Mouse (Mus musculus): ENCODE results near the gene Ciz1. TPM values are rescaled to one million over a fixed set of nuclear protein-coding genes. Genes with fewer than 3 reads are reported as not detected.
A peak's percentile ranks its signal among the peaks of the same experiment; 100 is the strongest.

Gene Ciz1
- polyA plus RNA-seq, 1 experiment from 2014 or later = 57.0 TPM

- no peak overlapping the region for H3K27ac ChIP-seq (ENCODE audit: low read depth, low read length)
- H3K36me3 ChIP-seq (ENCODE audit: control insufficient read depth, insufficient read depth, low read length) = peaks cover 2% of the 10 kb centered on the region; the same call in 1 of the 2 replicates
- no peaks in the 10 kb centered on the region for H3K9me3 ChIP-seq (ENCODE audit: control insufficient read depth, low read length)
- H3K9ac ChIP-seq (ENCODE audit: low read length) = no peak overlapping the region
- H3K4me1 ChIP-seq (ENCODE audit: control insufficient read depth, insufficient read depth, low read length) = no peaks in the 10 kb centered on the region
- 83% methylated on average over 7 of the region's 7 CpGs for WGBS
- no peaks in the 10 kb centered on the region for H3K27me3 ChIP-seq (ENCODE audit: control insufficient read depth, insufficient read depth, low read length)
- no peak overlapping the region for H3K4me3 ChIP-seq (ENCODE audit: low read depth, low read length)
- H3K4me2 ChIP-seq (ENCODE audit: low read depth) = no peak overlapping the region
- no peak for ATAC-seq (ENCODE audit: insufficient read depth, low FRiP score, low TSS enrichment)
- no peak for DNase-seq (ENCODE audit: low spot score)
Observed at GRCm38 (mm10) chr2:32407144-32407824, 55.2 kb downstream of the Ciz1 start.

DNA sequence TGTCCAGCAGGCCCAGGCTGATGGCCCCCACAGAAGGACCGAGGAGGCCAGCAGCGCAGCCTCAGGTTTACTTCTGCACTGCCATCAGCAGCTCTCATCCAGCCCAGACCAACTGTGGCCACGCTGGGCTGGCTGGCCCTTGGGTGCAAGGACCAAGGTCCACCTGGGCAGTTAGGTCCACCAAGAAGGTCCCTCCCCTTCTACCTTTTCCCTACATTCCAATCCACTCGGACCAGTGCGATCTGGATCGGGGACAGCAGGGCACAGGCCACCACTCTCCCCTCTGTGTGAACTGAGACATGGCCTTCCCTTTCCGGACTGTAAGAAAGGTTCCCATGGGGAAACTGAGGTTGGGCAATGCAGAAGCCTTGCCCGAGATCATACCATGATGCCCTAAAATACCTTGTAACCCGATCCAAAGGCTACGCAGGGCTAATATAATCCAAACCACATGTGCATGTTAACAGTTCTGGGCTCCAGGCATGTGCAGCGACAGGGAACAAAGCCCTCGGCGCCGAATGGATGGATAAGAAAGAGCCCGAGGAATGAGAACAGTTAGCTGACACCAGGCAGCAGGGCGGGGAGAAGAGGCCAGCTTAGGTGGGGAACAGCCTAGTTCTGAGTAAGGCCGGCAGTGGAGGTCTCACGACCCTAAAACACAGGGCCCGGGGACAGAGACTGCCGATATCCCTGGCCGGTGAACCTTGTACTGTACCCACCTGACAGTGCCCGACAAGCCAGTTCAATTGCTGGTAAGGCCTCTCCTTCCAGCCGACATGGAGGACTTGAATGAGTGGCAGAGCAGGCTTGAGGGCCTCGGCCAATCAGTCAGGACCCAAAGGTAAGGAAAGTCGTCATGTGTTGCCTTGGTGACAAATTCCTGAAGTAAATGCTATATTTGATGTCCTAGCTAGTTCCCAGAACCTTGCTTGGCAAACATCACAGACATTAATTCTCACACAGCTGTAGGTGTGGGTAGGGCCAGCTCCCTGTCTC, 56.6 kb downstream of the Ciz1 start:
- peak; percentile 40 for DNase-seq (ENCODE audit: low spot score)
- Histone ChIP-seq H3K4me3 (ENCODE audit: low read depth, low read length) (no peak overlapping the region), H3K9ac (ENCODE audit: low read length) (no peak overlapping the region), H3K4me1 (ENCODE audit: control insufficient read depth, insufficient read depth, low read length) (no peaks in the 10 kb centered on the region), H3K27me3 (ENCODE audit: control insufficient read depth, insufficient read depth, low read length) (no peaks in the 10 kb centered on the region), H3K4me2 (ENCODE audit: low read depth) (no peak overlapping the region), H3K36me3 (ENCODE audit: control insufficient read depth, insufficient read depth, low read length) (no peaks in the 10 kb centered on the region), H3K9me3 (ENCODE audit: control insufficient read depth, low read length) (no peaks in the 10 kb centered on the region), H3K27ac (ENCODE audit: low read depth, low read length) (no peak overlapping the region)
- 68% methylated on average over 25 of the region's 25 CpGs for WGBS
- ATAC-seq (ENCODE audit: insufficient read depth, low FRiP score, low TSS enrichment) = no peak

DNA sequence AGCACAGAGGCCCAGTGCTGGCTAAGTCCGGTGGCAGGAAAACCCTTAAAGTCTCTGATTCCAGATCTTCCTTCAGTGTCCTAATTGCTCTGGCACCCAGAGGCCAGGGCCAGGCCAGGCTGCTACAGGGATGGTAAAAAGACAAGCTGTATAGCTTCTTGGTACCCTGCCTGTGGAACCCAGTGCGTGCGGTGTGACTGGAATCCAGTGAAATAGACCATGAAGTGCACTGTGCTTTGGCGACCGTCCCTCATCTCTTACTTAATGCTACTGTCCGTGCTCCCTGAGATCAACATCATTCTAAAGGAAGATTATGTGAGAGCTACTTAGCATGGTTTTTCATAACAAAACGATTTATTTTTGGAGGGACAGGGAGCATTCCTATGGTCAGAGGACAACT, 59.3 kb downstream of the Ciz1 start:
- H3K27ac ChIP-seq (ENCODE audit: low read depth, low read length) = no peak overlapping the region
- no peak overlapping the region for H3K4me3 ChIP-seq (ENCODE audit: low read depth, low read length)
- H3K9me3 ChIP-seq (ENCODE audit: control insufficient read depth, low read length) = no peaks in the 10 kb centered on the region
- H3K27me3 ChIP-seq (ENCODE audit: control insufficient read depth, insufficient read depth, low read length) = no peaks in the 10 kb centered on the region
- no peak for ATAC-seq (ENCODE audit: insufficient read depth, low FRiP score, low TSS enrichment)
- no peak overlapping the region for H3K4me2 ChIP-seq (ENCODE audit: low read depth)
- H3K36me3 ChIP-seq (ENCODE audit: control insufficient read depth, insufficient read depth, low read length) = peaks cover 19% of the 10 kb centered on the region
- DNase-seq (ENCODE audit: low spot score) = no peak
- 89% methylated on average over 7 of the region's 7 CpGs for WGBS
- H3K9ac ChIP-seq (ENCODE audit: low read length) = no peak overlapping the region
- no peaks in the 10 kb centered on the region for H3K4me1 ChIP-seq (ENCODE audit: control insufficient read depth, insufficient read depth, low read length)

DNA sequence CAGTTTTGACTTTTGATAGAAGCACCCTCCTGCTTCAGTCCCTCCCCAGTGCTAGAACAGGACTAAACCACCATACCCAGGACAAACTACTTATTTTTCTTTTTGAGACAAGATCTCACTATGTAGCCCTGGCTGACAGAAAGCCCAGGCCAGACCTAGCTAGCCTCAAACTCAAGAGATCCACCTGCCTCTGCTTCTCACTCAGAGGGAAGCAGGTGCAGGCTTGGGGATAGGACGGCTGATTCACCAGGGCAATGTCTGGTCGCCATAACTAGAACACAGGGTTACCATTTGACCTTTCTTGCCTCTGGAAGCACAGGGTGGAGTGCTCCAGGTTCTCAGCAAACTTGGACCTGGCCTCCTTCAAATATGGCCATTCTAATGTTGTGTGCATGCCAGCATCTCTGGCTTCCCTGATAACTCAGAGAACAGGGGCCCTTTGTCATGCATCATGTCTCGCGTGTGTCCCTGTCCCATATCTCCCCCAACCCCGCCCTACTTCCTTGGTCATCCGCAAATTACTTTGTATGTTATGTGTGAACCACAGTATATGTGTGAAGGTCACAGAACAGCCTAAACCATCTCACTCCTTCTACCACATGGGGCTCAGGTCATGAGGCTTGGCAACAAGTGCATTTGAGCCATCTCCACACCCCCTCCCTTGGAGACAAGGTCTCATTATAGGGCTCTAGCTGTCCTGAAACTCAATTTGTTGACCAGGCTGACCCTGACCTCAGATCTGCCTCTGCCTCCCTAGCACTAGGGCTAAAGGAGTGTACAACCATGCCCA, 60.8 kb downstream of the Ciz1 start:
- no peak overlapping the region for H3K27ac ChIP-seq (ENCODE audit: low read depth, low read length)
- ATAC-seq (ENCODE audit: insufficient read depth, low FRiP score, low TSS enrichment) (no peak), DNase-seq (ENCODE audit: low spot score) (no peak)
- no peak overlapping the region for H3K4me3 ChIP-seq (ENCODE audit: low read depth, low read length)
- WGBS = 89% methylated on average over 6 of the region's 6 CpGs
- H3K9ac ChIP-seq (ENCODE audit: low read length) = no peak overlapping the region
- H3K36me3 ChIP-seq (ENCODE audit: control insufficient read depth, insufficient read depth, low read length) = peaks cover 28% of the 10 kb centered on the region
- H3K9me3 ChIP-seq (ENCODE audit: control insufficient read depth, low read length) = no peaks in the 10 kb centered on the region
- no peaks in the 10 kb centered on the region for H3K4me1 ChIP-seq (ENCODE audit: control insufficient read depth, insufficient read depth, low read length)
- H3K4me2 ChIP-seq (ENCODE audit: low read depth) = no peak overlapping the region
- H3K27me3 ChIP-seq (ENCODE audit: control insufficient read depth, insufficient read depth, low read length) = no peaks in the 10 kb centered on the region

DNA sequence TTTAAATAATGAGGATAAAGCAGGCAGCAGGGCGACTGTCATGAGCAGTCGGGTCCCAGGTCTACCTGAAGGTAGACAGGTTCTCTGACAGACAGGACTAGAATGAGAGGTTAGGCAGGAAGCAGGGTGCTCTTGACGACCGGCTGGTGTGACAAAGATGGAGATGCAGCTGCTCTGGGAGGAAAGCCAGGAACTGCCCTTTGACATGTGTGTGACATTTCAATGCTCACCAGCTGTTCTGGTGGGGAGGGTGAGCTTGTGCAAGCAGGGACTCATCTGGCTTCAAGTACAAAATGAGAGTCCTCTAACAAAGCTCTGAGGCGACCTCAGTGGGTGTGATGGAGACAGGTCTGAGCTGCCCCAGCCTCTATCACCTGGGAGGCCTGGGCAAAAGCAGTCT, 61.8 kb downstream of the Ciz1 start:
- Histone ChIP-seq H3K27me3 (ENCODE audit: control insufficient read depth, insufficient read depth, low read length) (no peaks in the 10 kb centered on the region), H3K4me1 (ENCODE audit: control insufficient read depth, insufficient read depth, low read length) (no peaks in the 10 kb centered on the region), H3K4me2 (ENCODE audit: low read depth) (no peak overlapping the region), H3K9me3 (ENCODE audit: control insufficient read depth, low read length) (no peaks in the 10 kb centered on the region), H3K27ac (ENCODE audit: low read depth, low read length) (no peak overlapping the region), H3K36me3 (ENCODE audit: control insufficient read depth, insufficient read depth, low read length) (peaks cover 31% of the 10 kb centered on the region), H3K4me3 (ENCODE audit: low read depth, low read length) (no peak overlapping the region), H3K9ac (ENCODE audit: low read length) (no peak overlapping the region)
- ATAC-seq (ENCODE audit: insufficient read depth, low FRiP score, low TSS enrichment) = no peak
- 62% methylated on average over 5 of the region's 5 CpGs for whole genome bisulfite sequencing
- DNase-seq (ENCODE audit: low spot score) = no peak

- Histone ChIP-seq H3K27ac (ENCODE audit: low read depth, low read length) (no peak overlapping the region), H3K4me1 (ENCODE audit: control insufficient read depth, insufficient read depth, low read length) (no peaks in the 10 kb centered on the region), H3K36me3 (ENCODE audit: control insufficient read depth, insufficient read depth, low read length) (peaks cover 39% of the 10 kb centered on the region), H3K9ac (ENCODE audit: low read length) (no peak overlapping the region), H3K9me3 (ENCODE audit: control insufficient read depth, low read length) (no peaks in the 10 kb centered on the region), H3K4me2 (ENCODE audit: low read depth) (no peak overlapping the region), H3K4me3 (ENCODE audit: low read depth, low read length) (no peak overlapping the region), H3K27me3 (ENCODE audit: control insufficient read depth, insufficient read depth, low read length) (no peaks in the 10 kb centered on the region)
- 91% methylated on average over 12 of the region's 12 CpGs for WGBS
- ATAC-seq (ENCODE audit: insufficient read depth, low FRiP score, low TSS enrichment) = no peak
- no peak for DNase-seq (ENCODE audit: low spot score)
Observed at GRCm38 (mm10) chr2:32415801-32416200, 63.7 kb downstream of the Ciz1 start.

DNA sequence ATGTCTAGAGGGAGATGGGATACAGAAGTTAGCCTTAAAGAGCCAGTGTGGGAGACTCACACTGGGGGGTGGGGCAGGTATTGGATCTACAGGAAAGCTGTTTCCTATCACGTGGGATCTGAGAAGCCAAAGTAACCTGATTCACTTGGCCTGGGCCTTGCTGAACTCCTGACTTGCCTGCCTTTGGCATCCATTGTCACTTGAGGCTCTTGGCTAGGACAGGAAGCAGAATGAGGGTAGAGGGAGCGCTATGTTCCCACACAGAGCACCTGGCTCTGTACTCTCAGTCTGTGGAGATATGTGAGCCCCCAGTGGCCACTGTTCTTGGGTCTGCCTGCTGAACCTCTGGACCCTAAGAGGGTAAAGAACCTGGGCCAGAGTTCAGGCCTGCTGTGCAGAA, 64.4 kb downstream of the Ciz1 start:
- no peak overlapping the region for H3K27ac ChIP-seq (ENCODE audit: low read depth, low read length)
- WGBS = 87% methylated on average over 2 of the region's 2 CpGs
- peaks cover 39% of the 10 kb centered on the region for H3K36me3 ChIP-seq (ENCODE audit: control insufficient read depth, insufficient read depth, low read length)
- H3K4me3 ChIP-seq (ENCODE audit: low read depth, low read length) = no peak overlapping the region
- no peak for ATAC-seq (ENCODE audit: insufficient read depth, low FRiP score, low TSS enrichment)
- DNase-seq (ENCODE audit: low spot score) = no peak
- H3K27me3 ChIP-seq (ENCODE audit: control insufficient read depth, insufficient read depth, low read length) = no peaks in the 10 kb centered on the region
- H3K9me3 ChIP-seq (ENCODE audit: control insufficient read depth, low read length) = no peaks in the 10 kb centered on the region
- no peak overlapping the region for H3K9ac ChIP-seq (ENCODE audit: low read length)
- no peak overlapping the region for H3K4me2 ChIP-seq (ENCODE audit: low read depth)
- no peaks in the 10 kb centered on the region for H3K4me1 ChIP-seq (ENCODE audit: control insufficient read depth, insufficient read depth, low read length)

DNA sequence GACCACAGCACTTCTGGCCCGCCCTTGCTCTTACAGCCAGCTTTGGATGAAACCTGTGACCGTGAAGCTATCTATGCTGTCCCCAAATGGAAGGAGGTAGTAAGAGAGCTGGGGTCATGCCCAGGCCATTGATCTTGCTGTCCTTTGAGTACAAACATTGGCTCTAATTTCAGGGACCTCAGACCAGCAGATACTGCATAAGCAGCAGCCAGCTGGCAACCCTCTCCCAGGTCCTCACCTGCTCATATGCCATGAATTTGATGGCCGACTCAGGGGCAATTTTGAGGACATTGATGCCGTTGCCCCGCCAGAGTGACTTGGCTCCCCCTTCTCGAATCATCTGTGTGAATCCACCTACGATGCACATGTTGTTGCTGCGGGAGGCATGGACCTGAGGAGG, 65.4 kb downstream of the Ciz1 start:
- Histone ChIP-seq H3K36me3 (ENCODE audit: control insufficient read depth, insufficient read depth, low read length) (peaks cover 39% of the 10 kb centered on the region), H3K4me1 (ENCODE audit: control insufficient read depth, insufficient read depth, low read length) (no peaks in the 10 kb centered on the region), H3K4me3 (ENCODE audit: low read depth, low read length) (no peak overlapping the region), H3K4me2 (ENCODE audit: low read depth) (no peak overlapping the region), H3K27me3 (ENCODE audit: control insufficient read depth, insufficient read depth, low read length) (no peaks in the 10 kb centered on the region), H3K9ac (ENCODE audit: low read length) (no peak overlapping the region), H3K27ac (ENCODE audit: low read depth, low read length) (no peak overlapping the region), H3K9me3 (ENCODE audit: control insufficient read depth, low read length) (no peaks in the 10 kb centered on the region)
- 93% methylated on average over 8 of the region's 8 CpGs for WGBS
- ATAC-seq (ENCODE audit: insufficient read depth, low FRiP score, low TSS enrichment) (no peak), DNase-seq (ENCODE audit: low spot score) (no peak)
